Mouse (Mus musculus) C2C12 (cell line): ENCODE results near the gene Ntrk1.

Source experiments
- CEBPB ChIP-seq: IDR thresholded peaks from one replicate; pipeline ENCODE4 v1.6.1; 2011; ENCODE audit warnings: low read depth, mild to moderate bottlenecking, control low read depth, moderate library complexity
- CTCF ChIP-seq: IDR thresholded peaks from one replicate; pipeline ENCODE4 v1.5.1; 2011; ENCODE audit not compliant: control insufficient read depth, insufficient read depth, insufficient read length
- MAX ChIP-seq: IDR thresholded peaks from one replicate; pipeline ENCODE4 v1.6.1; 2011; ENCODE audit warnings: mild to moderate bottlenecking, control low read depth
- MYOG ChIP-seq: IDR thresholded peaks from one replicate; pipeline ENCODE4 v1.6.1; 2011; ENCODE audit not compliant: control insufficient read depth, insufficient read length; ENCODE audit errors: extremely low read depth
- USF1 ChIP-seq: IDR thresholded peaks from one replicate; pipeline ENCODE4 v1.6.1; 2011; ENCODE audit warnings: low read depth, mild to moderate bottlenecking, control low read depth, moderate library complexity

DNA sequence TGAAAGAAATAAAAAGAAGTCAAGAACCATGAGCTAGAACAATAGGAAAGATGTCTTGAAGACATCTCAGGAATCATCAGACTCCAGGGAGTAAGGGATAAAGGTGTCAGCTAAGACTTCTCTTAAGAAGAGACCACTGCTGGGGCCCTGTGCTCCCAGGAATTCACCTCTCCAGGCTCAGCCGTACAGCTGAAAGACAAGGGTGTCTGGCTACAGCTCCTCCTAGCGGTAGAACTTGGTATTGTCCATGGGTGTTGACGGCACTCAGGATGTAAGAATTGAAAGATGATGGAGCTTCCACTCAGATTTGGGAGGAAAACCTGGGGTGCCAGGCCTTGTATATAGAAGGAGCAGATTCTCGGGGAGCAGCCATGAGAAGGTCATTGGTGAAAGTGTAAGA is 43.7 kb upstream of the Ntrk1 start:
- TF ChIP-seq CTCF, result peak; percentile 51
- no peak for TF ChIP-seq MAX
- no peak for TF ChIP-seq USF1
- no peak for TF ChIP-seq MYOG
- TF ChIP-seq CEBPB, result no peak
